Mouse (Mus musculus) stomach, embryonic 16.5 days (tissue): ENCODE measurements around the gene Zpr1. TPM values are rescaled to one million over a fixed set of nuclear protein-coding genes. Genes with fewer than 3 reads are reported as not detected.
"Not testable (repeated sequence)": the region's sequence is repeated elsewhere in the genome, so short reads cannot be mapped to it uniquely, and the experiment has no call there.

Experiments
- ATAC-seq: fragments of 200-750 bp; cut with Nextera tagmentation; 2 replicates; pipeline ENCODE4 v1.8.0; 2017; ENCODE audit warnings: moderate number of reproducible peaks, moderate TSS enrichment; ENCODE audit not compliant: insufficient read depth, low FRiP score
- H3K27ac ChIP-seq: fragments of 300-500 bp; sonication (generic); 2 replicates; pipeline ENCODE4 v1.5.1; 2014; ENCODE audit warnings: low read length
- H3K27me3 ChIP-seq: fragments of 300-500 bp; sonication (generic); 2 replicates; pipeline ENCODE4 v1.6.1; 2014; ENCODE audit warnings: low read length, control low read depth, mixed read lengths; ENCODE audit not compliant: control insufficient read depth, insufficient read depth
- H3K36me3 ChIP-seq: fragments of 300-500 bp; sonication (generic); 2 replicates; pipeline ENCODE4 v1.6.1; 2014; ENCODE audit warnings: low read length; ENCODE audit not compliant: control insufficient read depth, insufficient read depth
- H3K4me1 ChIP-seq: fragments of 300-500 bp; sonication (generic); 2 replicates; pipeline ENCODE4 v1.6.1; 2014; ENCODE audit warnings: low read length, control low read depth, mixed read lengths; ENCODE audit not compliant: control insufficient read depth, insufficient read depth
- H3K4me2 ChIP-seq: fragments of 300-500 bp; sonication (generic); 2 replicates; pipeline ENCODE4 v1.6.1; 2014; ENCODE audit warnings: low read depth, low read length, mixed read lengths
- H3K4me3 ChIP-seq: fragments of 300-500 bp; sonication (generic); replicated peaks from 2 replicates; pipeline ENCODE4 v1.5.1; 2014; ENCODE audit warnings: mild to moderate bottlenecking, low read length
- H3K9ac ChIP-seq: fragments of 300-500 bp; sonication (generic); 2 replicates; pipeline ENCODE4 v1.6.1; 2014; ENCODE audit warnings: low read length
- H3K9me3 ChIP-seq: fragments of 300-500 bp; sonication (generic); replicated peaks from 2 replicates; pipeline ENCODE4 v1.6.1; 2016; ENCODE audit warnings: low read length, control low read depth; ENCODE audit not compliant: control insufficient read depth
- WGBS: fragments of 180-500 bp; shearing (Covaris S2); extraction: QIAGEN DNeasy Blood & Tissue Kit; methylation state at CpG from one replicate; pipeline ENCODE4 v1.1.7; 2014; 5-methylcytosine and 5-hydroxymethylcytosine counted together
- polyA plus RNA-seq: library from polyadenylated mRNA; unstranded; fragments of >200 nt; fragmentation: Nextera tagmentation; extraction: Ambion mirVana; gene quantifications from 2 replicates; pipeline ENCODE4 v1.2.1, GENCODE M21; 2015

Zpr1 gene
- polyA plus RNA-seq, 1 experiment from 2014 or later, result 48.5 TPM

GRCm38 (mm10) chr9:46316909-46317308 lies 44.0 kb downstream of the Zpr1 start:
- Histone ChIP-seq H3K27ac (no peak overlapping the region), H3K9me3 (no peaks in the 10 kb centered on the region; the same call in 1 of the 2 replicates), H3K4me1 (no peaks in the 10 kb centered on the region), H3K9ac (no peak overlapping the region), H3K4me3 (no peak overlapping the region), H3K36me3 (no peaks in the 10 kb centered on the region), H3K27me3 (no peaks in the 10 kb centered on the region), H3K4me2 (no peak overlapping the region)
- ATAC-seq, result no peak
- WGBS, result 64% methylated on average over 8 of the region's 8 CpGs

GRCm38 (mm10) chr9:46317957-46318356 lies 45.1 kb downstream of the Zpr1 start:
- Histone ChIP-seq H3K4me1 (no peaks in the 10 kb centered on the region), H3K4me2 (no peak overlapping the region), H3K9ac (no peak overlapping the region), H3K4me3 (no peak overlapping the region), H3K27me3 (no peaks in the 10 kb centered on the region), H3K9me3 (no peaks in the 10 kb centered on the region; the same call in 1 of the 2 replicates), H3K36me3 (no peaks in the 10 kb centered on the region), H3K27ac (no peak overlapping the region)
- no peak for ATAC-seq
- 93% methylated on average over 3 of the region's 3 CpGs for WGBS

GRCm38 (mm10) chr9:46319886-46320285 lies 47.0 kb downstream of the Zpr1 start, which contains the start of gene 4931429L15Rik:
Gene 4931429L15Rik (minus strand): TSS chr9:46319986.
- H3K9me3 ChIP-seq, H3K4me2 ChIP-seq, H3K27me3 ChIP-seq, H3K4me3 ChIP-seq, H3K27ac ChIP-seq, H3K36me3 ChIP-seq, ATAC-seq, H3K4me1 ChIP-seq, H3K9ac ChIP-seq: not testable (repeated sequence)
- WGBS, result 83% methylated on average over 6 of the region's 6 CpGs

DNA sequence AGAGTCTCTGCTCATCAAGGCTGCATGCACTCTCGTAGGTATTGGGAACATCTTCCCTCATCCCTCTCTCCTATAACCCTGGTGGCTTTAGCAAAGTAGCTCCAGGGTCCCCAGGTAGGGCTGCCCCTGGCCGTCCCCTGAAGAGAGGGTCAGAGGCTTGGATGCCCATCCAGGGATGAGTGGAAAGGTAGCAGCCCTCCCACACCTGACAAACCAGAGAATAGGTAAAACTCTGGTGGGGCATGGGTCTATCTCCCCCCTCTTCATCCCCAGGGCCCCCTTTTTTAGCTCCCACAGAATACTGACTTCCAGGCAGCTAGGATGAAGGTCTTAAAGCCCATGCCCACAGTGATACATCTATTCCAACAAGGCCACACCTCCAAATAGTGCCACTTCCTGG lies 47.6 kb downstream of the Zpr1 start:
- no peak for ATAC-seq

GRCm38 (mm10) chr9:46326694-46327405 lies 54.0 kb downstream of the Zpr1 start:
- no peak for ATAC-seq
- WGBS, result 92% methylated on average over 11 of the region's 11 CpGs
- no peak overlapping the region for H3K27ac ChIP-seq
- H3K4me1 ChIP-seq, result peaks cover 11% of the 10 kb centered on the region; the same call in 1 of the 2 replicates
- H3K4me2 ChIP-seq, result no peak overlapping the region
- no peaks in the 10 kb centered on the region for H3K9me3 ChIP-seq
- no peaks in the 10 kb centered on the region for H3K27me3 ChIP-seq
- H3K4me3 ChIP-seq, result no peak overlapping the region
- H3K9ac ChIP-seq, result no peak overlapping the region
- no peaks in the 10 kb centered on the region for H3K36me3 ChIP-seq

More for the DNA sequence above, 47.6 kb downstream of the Zpr1 start:
- Histone ChIP-seq H3K4me2 (no peak overlapping the region), H3K27ac (no peak overlapping the region), H3K4me3 (no peak overlapping the region), H3K4me1 (no peaks in the 10 kb centered on the region), H3K9me3 (no peaks in the 10 kb centered on the region; the same call in 1 of the 2 replicates), H3K36me3 (no peaks in the 10 kb centered on the region), H3K27me3 (no peaks in the 10 kb centered on the region), H3K9ac (no peak overlapping the region)
- WGBS, result 92% methylated on average over 2 of the region's 2 CpGs

GRCm38 (mm10) chr9:46327706-46328571 lies 55.1 kb downstream of the Zpr1 start:
- Histone ChIP-seq H3K27me3 (no peaks in the 10 kb centered on the region), H3K4me1 (peaks cover 11% of the 10 kb centered on the region; the same call in 1 of the 2 replicates), H3K9ac (peak overlapping the region; percentile 65), H3K4me2 (peak overlapping the region; percentile 70), H3K27ac (no peak overlapping the region), H3K36me3 (no peaks in the 10 kb centered on the region), H3K4me3 (peak overlapping the region; percentile 43), H3K9me3 (no peaks in the 10 kb centered on the region)
- ATAC-seq, result no peak
- 67% methylated on average over 25 of the region's 25 CpGs for WGBS

- Histone ChIP-seq H3K4me2 (peak overlapping the region; percentile 70), H3K4me3 (peak overlapping the region; percentile 43), H3K27ac (0 out of 2 replicates have a peak overlapping the region, but pooled peaks have one; percentile 9), H3K4me1 (peaks cover 11% of the 10 kb centered on the region; the same call in 1 of the 2 replicates), H3K9ac (peak overlapping the region; percentile 65), H3K9me3 (no peaks in the 10 kb centered on the region), H3K36me3 (no peaks in the 10 kb centered on the region), H3K27me3 (no peaks in the 10 kb centered on the region)
- WGBS, result 9% methylated on average over 30 of the region's 30 CpGs
- peak; percentile 34 for ATAC-seq
Observed at GRCm38 (mm10) chr9:46328572-46329249, 55.8 kb downstream of the Zpr1 start.

DNA sequence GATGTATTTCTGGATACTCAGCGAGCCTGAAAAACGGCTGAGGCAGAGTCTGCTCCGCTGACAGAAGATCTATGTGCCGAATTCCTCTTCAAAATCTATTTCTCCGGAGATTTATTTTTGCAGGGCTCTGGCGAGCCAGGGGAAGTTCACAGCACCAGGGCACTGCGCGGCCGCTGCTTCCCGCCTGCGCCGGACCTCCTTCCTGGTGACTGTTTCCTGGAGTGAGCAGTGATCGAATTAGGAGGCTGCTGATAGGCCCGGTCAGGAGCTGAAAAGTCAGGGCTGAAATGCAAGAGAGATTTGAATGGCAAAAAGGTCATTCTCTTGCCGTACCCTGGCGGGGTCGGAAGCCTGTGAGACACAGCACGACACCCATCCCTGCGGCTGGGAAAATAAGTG lies 56.4 kb downstream of the Zpr1 start:
- WGBS, result 3% methylated on average over 19 of the region's 19 CpGs
- peak overlapping the region; percentile 43 for H3K4me3 ChIP-seq

More for the DNA sequence above, 56.4 kb downstream of the Zpr1 start:
- Histone ChIP-seq H3K36me3 (no peaks in the 10 kb centered on the region), H3K27ac (0 out of 2 replicates have a peak overlapping the region, but pooled peaks have one; percentile 9), H3K4me1 (peaks cover 11% of the 10 kb centered on the region; the same call in 1 of the 2 replicates), H3K9me3 (no peaks in the 10 kb centered on the region), H3K9ac (peak overlapping the region; percentile 65), H3K27me3 (no peaks in the 10 kb centered on the region; the same call in 1 of the 2 replicates), H3K4me2 (peak overlapping the region; percentile 70)
- peak; percentile 52; the same call in 1 of the 2 replicates for ATAC-seq
